Mouse (Mus musculus) adrenal gland, postnatal 4 days (tissue): ENCODE data around the gene Ndufs6. TPM values are rescaled to one million over a fixed set of nuclear protein-coding genes. Genes with fewer than 3 reads are reported as not detected.

Experiments used
- DNase-seq, 2 experiments: peaks; one replicate each; pipeline ENCODE4 v3.0.0; 2021 to 2022; ENCODE audit warnings: low spot score in 2 of 2, mixed read lengths in 2 of 2
- total RNA-seq, 2 experiments: library from RNA; stranded (reverse); gene quantifications; 2 replicates each; pipeline ENCODE4 v1.2.3; 2021

Gene Ndufs6
- total RNA-seq, 2 experiments from 2014 or later, result 168 to 169 TPM

DNA sequence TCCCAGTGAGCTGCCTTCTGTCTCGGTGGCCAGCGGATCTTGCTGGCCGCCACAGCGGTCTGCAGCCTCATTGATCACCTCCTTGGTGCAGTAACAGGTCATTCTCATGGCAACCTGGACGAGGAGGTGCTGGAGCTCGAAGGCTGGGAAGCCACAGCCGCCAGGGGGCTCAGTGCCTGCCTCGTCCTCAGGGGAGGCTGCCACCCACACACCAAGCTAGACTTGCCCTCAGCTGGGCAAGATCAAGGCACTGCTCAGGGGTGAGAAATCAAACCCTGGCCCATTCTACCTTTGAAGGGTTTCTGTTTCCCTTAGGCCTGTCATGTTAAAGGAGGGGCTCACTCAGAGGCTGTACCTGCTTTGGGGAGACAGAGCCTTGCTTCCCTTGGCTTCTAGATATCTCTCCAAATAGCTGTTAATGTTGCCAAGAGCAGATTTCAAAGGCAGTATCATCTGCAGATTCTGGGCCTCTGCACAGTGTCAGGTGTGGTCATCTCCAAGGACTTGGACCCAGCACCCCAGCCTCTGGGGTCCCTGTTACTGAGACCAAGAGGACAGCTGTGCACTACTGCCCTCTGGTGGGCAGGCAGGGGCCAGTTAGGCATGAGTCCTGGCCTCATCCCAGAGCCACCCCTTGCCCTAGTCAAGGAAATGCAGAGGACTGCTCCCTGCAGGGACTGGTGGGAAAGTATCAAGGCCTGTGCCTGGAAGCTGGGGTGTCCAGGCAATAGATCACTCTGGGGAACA, 18.0 kb downstream of the Ndufs6 start:
- no peak for DNase-seq

DNA sequence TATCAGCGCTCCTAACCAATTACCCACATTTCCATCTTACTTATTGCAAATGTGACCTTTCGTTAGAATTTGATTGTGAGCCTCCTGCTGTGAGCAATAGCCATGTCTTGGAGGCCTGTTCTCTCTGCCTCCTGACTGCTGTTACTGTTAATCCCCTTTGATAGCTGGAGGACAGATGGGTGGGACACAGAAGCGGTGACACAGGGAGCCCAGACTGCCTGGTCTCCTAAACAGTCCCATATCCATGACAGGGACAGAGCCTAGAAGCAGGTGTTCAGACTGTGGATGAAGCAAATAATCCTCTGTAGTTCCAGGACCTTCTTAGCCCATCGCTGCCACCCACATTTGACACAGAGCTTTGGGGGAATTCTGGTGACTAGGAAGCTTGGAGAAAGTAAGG, 21.9 kb downstream of the Ndufs6 start:
- no peak for DNase-seq

DNA sequence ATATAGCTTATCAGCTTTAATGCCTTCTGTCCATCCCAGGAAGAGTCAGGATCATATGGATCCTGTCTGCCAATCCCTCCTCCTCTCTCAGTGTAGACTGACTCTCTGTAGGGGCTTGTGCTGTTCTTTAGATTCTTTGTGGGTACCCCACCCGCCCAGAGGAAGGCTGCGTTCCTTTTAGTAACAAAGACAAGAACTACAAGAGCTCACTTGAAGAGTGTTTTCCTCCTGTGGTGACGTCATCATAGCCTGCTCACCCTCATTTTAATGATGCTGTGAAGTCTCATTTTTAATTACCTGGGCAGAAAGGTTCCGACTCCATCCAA, 22.3 kb downstream of the Ndufs6 start:
- no peak for DNase-seq

DNA sequence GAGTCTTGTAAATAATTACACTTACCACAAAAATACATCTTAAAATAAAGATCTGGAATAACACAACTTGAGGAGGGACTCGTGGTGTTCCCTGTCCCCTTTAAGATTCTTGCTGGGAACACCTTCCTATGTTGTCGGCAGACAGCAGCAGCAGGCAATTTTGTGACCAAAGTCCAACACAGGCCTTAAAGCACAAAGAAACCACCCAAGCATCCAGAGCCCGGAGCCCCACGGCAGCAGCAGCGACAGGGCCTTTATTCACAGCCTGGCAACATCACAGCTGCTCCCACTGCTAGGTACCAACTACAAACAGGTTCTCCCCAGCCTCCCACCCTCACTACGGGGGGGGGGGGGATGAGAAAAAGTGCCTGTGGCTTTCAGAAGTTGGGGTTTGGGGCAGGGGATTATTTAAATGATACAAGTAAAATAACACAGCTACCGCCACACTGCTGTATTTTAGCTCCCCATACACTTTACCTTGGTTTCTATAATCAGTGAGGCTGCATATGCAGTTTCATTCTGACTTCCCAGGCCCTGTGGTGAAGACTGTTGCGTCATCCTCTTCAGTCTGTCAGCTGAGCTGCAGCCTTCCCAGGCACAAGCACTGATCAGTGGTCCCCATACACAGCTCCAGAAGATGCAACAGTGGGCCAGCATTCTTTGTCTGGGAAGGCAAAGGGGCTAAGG, 22.8 kb downstream of the Ndufs6 start:
- no peak for DNase-seq

DNA sequence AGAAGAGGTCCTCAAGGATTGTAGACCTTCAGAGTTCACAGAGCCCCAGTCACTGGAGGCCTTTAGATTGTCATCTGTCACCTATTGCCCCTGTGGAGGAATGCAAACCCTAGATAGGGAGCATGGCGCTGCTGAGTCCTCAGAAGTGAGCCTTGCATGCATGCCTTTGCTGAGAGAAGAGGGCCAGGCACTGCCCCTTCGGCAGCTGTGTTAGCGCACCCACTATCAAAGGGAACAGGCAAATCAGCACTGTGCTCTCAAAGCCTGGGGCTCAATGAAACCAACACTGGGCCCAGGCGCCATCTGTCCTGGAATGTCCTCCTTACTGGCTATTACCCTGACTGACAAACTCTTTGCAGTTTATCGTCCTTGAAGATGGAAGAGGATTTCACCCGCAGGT, 23.6 kb downstream of the Ndufs6 start:
- DNase-seq, result no peak

DNA sequence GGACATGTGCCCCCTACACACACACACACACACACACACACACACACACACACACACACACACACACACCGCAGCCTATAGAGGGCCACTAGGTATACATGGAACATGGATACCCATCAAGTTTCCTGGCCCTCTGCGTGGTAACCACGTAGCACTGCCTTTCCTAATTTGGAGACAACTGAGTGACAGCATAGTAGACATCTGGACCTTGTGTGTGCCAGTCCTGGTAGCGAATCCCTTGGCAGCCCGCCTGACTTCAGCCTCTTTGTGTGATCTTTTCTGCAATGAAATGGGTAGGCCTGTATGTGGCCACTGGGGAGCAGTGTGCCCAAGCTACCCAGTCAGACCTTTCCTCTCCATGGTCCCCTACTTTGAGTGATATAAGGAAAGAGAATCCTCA, 29.0 kb downstream of the Ndufs6 start:
- no peak for DNase-seq

DNA sequence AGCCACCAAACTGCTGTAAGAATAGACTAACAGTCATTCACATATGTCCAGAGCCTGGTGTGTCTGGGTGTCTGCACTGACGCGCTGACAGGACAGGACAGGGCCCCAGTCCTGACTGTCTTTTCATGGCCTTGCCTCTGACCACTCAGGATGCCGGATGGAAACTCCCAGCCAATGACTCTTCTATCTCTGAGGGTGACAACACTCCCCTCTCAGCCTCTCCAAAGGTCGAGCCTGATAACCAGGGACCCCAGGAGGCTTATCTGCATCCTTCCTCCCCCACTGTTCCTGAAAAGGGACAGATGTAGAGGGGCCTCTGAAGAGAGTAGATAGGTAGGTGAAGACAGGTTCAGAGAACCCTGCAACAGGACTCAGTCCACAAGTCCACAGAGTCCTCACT, 29.6 kb downstream of the Ndufs6 start:
- no peak for DNase-seq

DNA sequence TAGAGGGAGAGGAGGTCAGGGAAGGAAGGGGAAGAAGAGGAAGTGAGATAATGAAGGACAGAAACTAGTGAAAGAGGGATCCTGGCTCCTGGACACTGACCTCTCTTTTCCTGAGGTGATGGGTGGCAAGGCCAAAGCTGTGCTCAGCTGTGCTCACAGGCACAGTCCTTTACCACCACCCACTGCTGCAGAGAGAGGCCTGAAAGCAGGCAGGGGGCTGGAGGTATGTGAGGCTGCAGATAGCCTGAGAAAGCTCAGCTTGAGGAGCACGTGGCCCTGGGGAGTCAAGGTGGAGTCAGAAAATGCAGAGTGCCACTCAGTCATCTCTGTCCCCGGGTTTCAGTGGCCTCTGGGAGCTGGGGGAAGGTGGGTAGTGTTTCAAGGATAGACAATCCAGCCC, 37.2 kb downstream of the Ndufs6 start:
- DNase-seq, result no peak

DNA sequence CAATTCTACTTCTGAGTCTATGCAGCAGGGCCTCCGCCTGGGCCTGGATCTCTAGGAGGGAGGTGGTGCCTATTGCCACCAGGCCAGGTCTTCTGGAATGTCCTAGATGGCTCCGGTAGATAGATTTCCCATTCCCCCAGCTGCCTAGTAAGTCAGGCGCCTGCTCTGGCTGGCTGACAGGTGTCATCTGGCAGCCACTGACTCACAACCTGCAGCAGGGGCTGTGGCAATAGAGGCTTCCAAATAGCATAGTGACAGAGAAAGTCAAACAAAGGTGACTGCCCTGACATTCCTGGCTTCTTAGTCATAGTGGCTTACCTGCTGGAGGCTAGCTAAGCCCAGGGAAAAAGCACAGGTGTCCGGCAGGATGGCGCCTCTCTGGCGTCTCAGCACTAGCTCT, 38.1 kb downstream of the Ndufs6 start:
- no peak for DNase-seq

DNA sequence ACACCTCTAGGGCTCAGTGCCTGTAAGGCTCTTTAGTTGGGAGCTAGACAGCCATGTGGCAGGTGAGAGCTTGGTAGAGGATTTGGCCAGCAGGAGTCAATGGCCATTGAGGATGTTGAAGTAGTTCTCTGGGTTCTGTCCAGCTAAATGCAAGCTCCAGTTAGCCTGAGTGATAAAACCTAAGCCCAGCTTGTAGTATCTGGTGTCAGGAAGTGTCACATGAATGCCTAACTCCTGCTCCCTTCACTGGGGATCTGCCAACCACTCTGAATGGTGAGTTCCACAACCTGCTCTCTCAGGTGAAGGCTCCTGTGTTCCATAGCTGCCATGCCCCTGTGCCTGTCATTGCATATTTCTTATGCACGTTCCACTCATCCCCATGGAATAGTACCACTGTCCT, 44.8 kb downstream of the Ndufs6 start:
- DNase-seq, result no peak

DNA sequence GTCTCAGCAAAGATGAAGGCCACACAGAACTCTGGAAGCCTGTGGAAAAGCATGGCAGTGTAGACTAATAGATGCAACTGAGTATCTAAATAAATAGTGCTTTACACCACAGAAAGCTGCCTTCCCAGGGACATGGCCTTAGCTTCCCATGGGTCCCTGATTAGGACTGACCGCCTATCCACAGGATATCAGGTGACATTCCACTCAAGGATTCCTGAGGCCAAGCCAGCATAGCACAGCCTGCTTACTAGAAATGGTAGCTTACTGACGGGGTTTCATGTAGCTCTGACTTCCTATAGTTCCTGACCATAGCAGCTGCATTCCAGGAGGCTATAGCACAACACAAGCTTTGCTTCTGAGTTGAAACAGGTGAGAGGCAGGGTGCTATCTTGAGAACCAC, 45.9 kb downstream of the Ndufs6 start:
- no peak for DNase-seq

DNA sequence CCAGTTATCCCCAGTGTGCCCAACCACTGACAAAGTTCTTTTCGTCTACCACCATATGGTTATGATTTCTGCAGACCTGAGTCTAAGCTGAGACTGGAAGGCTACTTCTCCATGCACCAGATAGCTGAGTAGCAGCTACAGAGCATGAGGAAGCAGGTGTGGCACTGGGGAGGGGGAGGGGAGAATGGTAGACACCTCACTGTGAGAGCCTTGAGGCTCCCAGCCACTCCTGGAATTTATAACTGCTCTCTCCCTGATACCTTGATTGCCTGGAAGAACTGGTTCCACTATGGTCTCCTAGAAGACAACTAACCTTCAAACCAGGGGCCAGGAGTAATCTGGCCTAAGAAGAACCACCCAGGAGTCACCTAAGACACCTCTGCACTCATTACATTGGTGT, 49.1 kb downstream of the Ndufs6 start:
- DNase-seq, result no peak

DNA sequence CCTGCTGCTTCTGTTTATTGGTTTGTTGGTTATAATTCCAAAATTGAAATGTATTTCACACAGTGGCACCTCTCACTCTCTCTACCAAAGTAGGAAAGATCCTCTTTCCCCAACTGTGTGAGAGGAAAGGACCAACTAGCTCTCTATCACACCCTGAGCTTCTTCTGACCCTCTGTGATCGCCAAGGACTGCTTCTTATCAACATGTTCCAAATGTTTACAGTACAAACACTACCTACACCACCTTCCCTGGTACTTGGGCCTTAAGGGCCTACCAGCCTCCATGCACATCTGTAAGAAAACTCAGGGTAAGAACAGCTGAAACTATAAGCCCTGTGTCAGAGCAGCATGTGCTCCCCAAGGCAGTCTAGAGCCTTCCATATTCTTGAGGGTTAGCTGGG, 50.5 kb downstream of the Ndufs6 start:
- no peak for DNase-seq

DNA sequence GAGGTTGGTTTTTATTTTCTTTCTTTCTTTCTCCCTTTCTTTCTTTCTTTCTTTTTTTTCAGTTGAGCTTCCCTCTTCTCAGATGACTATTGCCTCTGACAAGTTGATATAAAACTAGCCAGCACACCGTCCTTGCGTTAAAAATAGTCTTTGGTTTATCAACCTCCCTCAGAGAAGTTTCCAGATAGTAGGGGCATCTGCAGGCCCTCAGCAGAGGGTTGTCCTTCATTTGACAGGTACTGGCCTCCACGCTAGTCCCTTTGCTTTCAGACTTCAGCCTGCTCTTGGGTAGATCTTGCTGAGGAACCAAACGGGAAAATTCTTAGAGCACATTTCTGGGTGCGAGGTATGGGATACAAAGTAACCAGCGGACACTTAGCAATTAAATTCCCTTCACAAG, 51.0 kb downstream of the Ndufs6 start:
- no peak for DNase-seq

DNA sequence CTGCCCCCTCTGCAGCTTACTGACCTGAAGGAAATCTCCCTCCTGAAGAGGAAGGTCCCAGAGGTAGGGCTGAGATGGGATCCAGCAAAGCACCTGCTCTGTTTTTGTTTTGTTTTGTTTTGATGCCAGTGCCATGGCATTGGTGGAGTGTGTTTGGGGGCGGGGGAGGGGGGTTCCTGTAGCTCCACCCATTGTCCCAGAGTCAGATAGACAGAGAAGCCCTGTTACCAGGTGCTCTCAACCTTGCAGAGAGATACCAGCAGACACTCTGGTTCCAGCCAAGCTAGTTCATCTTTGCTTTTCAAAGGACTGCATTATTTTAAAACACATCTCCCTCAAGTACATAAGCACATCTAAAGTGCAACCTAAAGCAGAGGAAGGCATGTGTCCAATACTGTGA, 54.8 kb downstream of the Ndufs6 start:
- no peak for DNase-seq

DNA sequence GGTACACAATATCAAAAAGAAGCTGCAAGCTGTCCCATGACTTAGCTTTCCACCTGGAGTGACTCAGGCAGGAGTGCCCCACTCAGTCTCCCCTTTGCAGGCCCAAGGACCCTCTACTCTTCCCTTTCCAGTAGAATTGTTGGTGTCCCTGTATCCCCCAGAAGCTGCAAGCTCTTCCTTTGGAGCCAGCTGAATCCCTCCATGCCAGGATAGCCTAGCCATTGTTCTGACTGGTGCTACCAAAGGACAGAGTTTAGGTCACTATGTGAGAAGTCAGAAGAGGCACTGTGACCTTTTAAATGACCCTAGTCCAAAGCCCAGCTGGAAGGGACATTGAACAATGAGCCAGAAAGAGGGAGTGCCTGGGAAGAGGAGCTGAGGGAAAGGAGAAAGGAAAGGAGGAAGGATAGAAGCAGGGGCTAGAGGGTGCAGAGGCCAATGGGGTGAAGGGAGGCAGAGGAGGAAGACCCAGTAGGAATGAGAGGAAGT, 55.5 kb downstream of the Ndufs6 start:
- no peak for DNase-seq

DNA sequence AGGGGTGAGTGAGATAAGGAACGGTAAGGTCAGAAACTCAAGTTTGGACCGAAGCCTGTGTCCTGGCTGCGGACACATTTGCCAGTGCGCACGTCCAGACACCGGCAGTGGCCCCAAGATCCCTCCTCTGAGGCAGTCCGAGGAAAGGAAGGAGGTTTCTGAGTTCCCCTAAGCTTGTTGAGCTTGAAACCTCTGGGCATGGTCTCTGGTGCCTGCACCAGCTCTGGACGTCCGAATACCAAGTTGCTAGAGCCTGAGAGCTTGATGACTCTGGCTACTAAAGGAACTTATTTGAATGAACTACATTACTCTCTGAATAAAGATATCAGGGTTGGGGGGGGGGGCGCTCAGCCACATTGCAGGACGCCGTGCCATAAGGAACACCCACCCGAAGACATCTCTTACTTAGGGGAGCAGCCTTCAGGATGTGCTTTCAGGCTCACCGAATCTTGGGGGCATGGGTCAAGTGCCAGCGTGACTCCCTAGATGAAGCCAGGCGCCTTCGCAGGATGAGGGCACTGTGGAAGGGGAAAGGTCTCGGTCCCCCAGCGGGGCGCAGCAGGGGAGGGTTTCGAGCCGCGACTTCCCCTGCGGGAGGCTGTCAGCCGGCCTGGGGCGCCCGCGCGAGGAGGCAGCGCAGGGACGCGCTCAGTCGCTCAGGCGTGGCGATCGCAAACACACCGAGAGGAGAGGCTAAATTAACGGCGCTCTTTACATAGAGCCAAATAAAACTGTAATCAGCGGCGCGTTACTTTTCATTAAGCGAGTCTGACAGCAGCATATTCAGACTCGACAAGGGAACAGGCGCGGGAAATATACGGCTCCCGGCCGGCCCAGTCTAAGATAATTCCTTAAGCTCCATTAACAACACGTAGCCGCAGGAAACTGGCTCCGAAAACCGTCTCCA, 56.8 kb downstream of the Ndufs6 start:
- no peak for DNase-seq

DNA sequence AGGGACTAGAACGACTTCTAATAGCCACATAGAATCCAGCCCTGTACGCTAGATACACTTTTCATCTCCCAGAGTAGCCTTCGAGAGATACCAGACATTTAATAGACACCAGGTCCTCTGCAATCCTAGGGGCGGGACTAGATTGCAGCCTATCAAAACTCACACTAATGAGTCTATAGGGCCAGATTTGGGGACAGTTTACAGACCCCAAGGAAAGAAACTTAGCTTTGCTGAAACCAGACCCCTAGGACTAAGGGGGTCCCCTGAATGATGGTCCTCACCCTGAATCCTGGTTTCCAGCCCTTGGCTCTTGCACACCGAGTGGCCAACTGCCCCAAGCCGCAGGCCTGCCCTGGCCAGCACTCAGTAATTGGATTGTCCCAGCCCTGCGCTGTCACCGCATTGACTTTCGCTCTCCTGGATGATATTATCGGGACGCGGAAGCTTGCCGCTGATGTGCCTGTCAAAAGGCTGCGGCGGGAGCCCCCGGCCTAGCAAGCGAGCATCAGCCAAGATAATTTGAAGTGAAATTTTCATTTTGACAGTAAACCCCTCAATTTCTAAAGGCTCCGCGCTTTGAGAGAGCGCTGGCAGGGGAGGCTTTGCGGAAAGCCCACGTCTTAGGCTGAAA, 57.8 kb downstream of the Ndufs6 start:
- no peak for DNase-seq

DNA sequence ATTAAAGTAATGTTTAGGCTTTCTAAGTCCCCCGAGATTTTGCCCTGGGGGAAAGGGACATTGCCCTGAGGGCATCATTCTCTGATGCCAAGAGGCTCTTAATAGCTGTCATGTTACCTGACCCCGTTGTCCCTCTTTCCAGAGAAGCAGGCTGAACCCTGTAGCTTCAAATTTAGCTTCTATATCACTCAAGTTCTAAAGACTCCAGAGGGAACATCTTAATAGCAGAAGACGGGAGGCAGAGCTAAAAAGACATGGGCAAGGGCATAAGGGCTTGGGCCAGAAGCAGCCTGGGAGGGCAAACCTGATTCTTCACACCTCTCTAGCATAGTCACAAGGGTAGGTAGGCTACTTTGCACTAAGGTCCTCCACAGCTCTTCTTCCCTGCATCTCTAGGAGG, 58.5 kb downstream of the Ndufs6 start:
- DNase-seq, result no peak
